Mouse (Mus musculus) cerebellum, adult 2 months (tissue): ENCODE results near the gene Dnaic1.

ENCODE experiments used
- CTCF ChIP-seq: fragments of 200-500 bp; IDR thresholded peaks from 2 replicates; pipeline ENCODE4 v1.5.1; 2011; ENCODE audit warnings: low read depth, mild to moderate bottlenecking, control low read depth, low read length, moderate library complexity, borderline replicate concordance; ENCODE audit not compliant: insufficient read depth
- POLR2A ChIP-seq: fragments of 200-500 bp; IDR thresholded peaks from 2 replicates; pipeline ENCODE4 v1.6.1; 2011; ENCODE audit warnings: low read length, control low read depth, borderline replicate concordance; ENCODE audit not compliant: insufficient read depth

- no peak for TF ChIP-seq CTCF
- TF ChIP-seq POLR2A = no peak
These were observed 90.0 kb downstream of the Dnaic1 start for GRCm38 (mm10) chr4:41659556-41659955.
